8 mouse cellular contexts compared by ENCODE assay signal in genomic region chr9:88439238-88439600, GRCm38 (mm10). TPM values are rescaled to one million over a fixed set of nuclear protein-coding genes. Genes with fewer than 3 reads are reported as not detected.
DNase-seq lines count a peak whose midpoint lies in the region; ATAC-seq and TF ChIP-seq lines count a peak whose summit lies in the region.

No protein-coding gene starts in this region.

- TF ChIP-seq CTCF in forebrain, postnatal 0 days (IDR thresholded peaks at IDR 0.05; ENCODE audit: low read depth), result no peak
- no peak for TF ChIP-seq CTCF in liver, postnatal 0 days (IDR thresholded peaks at IDR 0.05; ENCODE audit: low read depth)

- peaks cover 22% of the 10 kb centered on the region for H3K4me1 ChIP-seq in heart, embryonic 13.5 days
- peaks cover 0 to 2% of the 10 kb centered on the region in 2 experiments; a peak in 1 of 4 replicates for H3K4me1 ChIP-seq in ES-E14 (ENCODE audit: control insufficient read depth in 2 of 2, insufficient read depth in 2 of 2, low read length in 2 of 2, poor library complexity in 1 of 2)
- no peaks in the 10 kb centered on the region for H3K4me1 ChIP-seq in forebrain, postnatal 0 days (ENCODE audit: insufficient read depth)
- peaks cover 13% of the 10 kb centered on the region for H3K4me1 ChIP-seq in liver, postnatal 0 days (ENCODE audit: insufficient read depth)

- peak overlapping the region; percentile 88 for H3K4me3 ChIP-seq in heart, embryonic 13.5 days
- H3K4me3 ChIP-seq in ES-E14 (ENCODE audit: insufficient read depth in 1 of 2, low read depth in 1 of 2, low read length in 2 of 2, poor library complexity in 1 of 2, severe bottlenecking in 1 of 2), result peak overlapping the region; percentile 80 to 91
- peak overlapping the region; percentile 81 for H3K4me3 ChIP-seq in forebrain, postnatal 0 days (ENCODE audit: low read depth, low read length)
- peak overlapping the region; percentile 89 for H3K4me3 ChIP-seq in liver, postnatal 0 days (ENCODE audit: low read depth, low read length)

- TF ChIP-seq EP300 in liver, postnatal 0 days (IDR thresholded peaks at IDR 0.05; ENCODE audit: low read depth), result no peak

- peak overlapping the region; percentile 96 for H3K27ac ChIP-seq in heart, embryonic 13.5 days (replicated peaks)
- 0 out of 2 replicates have a peak overlapping the region, but pooled peaks have one; percentile 24 for H3K27ac ChIP-seq in ES-E14 (ENCODE audit: insufficient read depth, low read depth, low read length, poor library complexity, severe bottlenecking)
- H3K27ac ChIP-seq in forebrain, postnatal 0 days (ENCODE audit: low read depth, low read length), result peak overlapping the region; percentile 91
- H3K27ac ChIP-seq in liver, postnatal 0 days (ENCODE audit: low read depth), result peak overlapping the region; percentile 96

- intact Hi-C loops in heart, postnatal 10 days (cut with DNase I), result loop anchor here (2.0 kb wide), 1 partner anchor 84 kb away; no protein-coding TSS in a partner anchor

- no peak for ATAC-seq in heart, embryonic 13.5 days (ENCODE audit: extremely low read depth, insufficient number of reproducible peaks, low FRiP score, low TSS enrichment)
- ATAC-seq in forebrain, postnatal 0 days, result peak; percentile 61
- peak; percentile 41 for ATAC-seq in liver, postnatal 0 days
- ATAC-seq in cerebellum, adult (ENCODE audit: insufficient number of reproducible peaks, low FRiP score, low TSS enrichment), result no peak; the same call in 1 of the 2 replicates

- H3K36me3 ChIP-seq in heart, embryonic 13.5 days, result peaks cover 13% of the 10 kb centered on the region
- no peaks in the 10 kb centered on the region for H3K36me3 ChIP-seq in ES-E14 (ENCODE audit: control insufficient read depth, insufficient read depth, low read length, poor library complexity, severe bottlenecking)
- H3K36me3 ChIP-seq in forebrain, postnatal 0 days (ENCODE audit: insufficient read depth), result no peaks in the 10 kb centered on the region
- 0 out of 2 replicates have a peak, but pooled peaks cover 1% of the 10 kb centered on the region for H3K36me3 ChIP-seq in liver, postnatal 0 days (replicated peaks; ENCODE audit: insufficient read depth, low read length)

- peak overlapping the region; percentile 84 for H3K4me2 ChIP-seq in heart, embryonic 13.5 days
- H3K4me2 ChIP-seq in forebrain, postnatal 0 days (ENCODE audit: low read depth), result peak overlapping the region; percentile 87
- H3K4me2 ChIP-seq in liver, postnatal 0 days (ENCODE audit: low read depth, low read length), result peak overlapping the region; percentile 95

- no peaks in the 10 kb centered on the region for H3K27me3 ChIP-seq in heart, embryonic 13.5 days (replicated peaks)
- no peaks in the 10 kb centered on the region for H3K27me3 ChIP-seq in forebrain, postnatal 0 days (ENCODE audit: insufficient read depth, low read length)
- H3K27me3 ChIP-seq in liver, postnatal 0 days (ENCODE audit: insufficient read depth, low read length), result no peaks in the 10 kb centered on the region

- peak overlapping the region; percentile 93 for H3K9ac ChIP-seq in heart, embryonic 13.5 days
- H3K9ac ChIP-seq in ES-E14 (ENCODE audit: insufficient read depth, low read depth, low read length, poor library complexity, severe bottlenecking), result peak overlapping the region; percentile 94
- peak overlapping the region; percentile 84 for H3K9ac ChIP-seq in forebrain, postnatal 0 days
- H3K9ac ChIP-seq in liver, postnatal 0 days (replicated peaks), result peak overlapping the region; percentile 93

- no peaks in the 10 kb centered on the region for H3K9me3 ChIP-seq in heart, embryonic 13.5 days
- no peaks in the 10 kb centered on the region for H3K9me3 ChIP-seq in ES-E14 (ENCODE audit: control insufficient read depth, insufficient read depth, low read depth, low read length)
- H3K9me3 ChIP-seq in forebrain, postnatal 0 days (ENCODE audit: low read length), result no peaks in the 10 kb centered on the region
- no peaks in the 10 kb centered on the region for H3K9me3 ChIP-seq in liver, postnatal 0 days (ENCODE audit: low read length)

- no peak for DNase-seq in heart, postnatal 10 days
- no peak for DNase-seq in ES-E14 (ENCODE audit: low read depth, low spot score)
- DNase-seq in forebrain, postnatal 0 days, result no peak
- no peak for DNase-seq in liver, postnatal 0 days
- DNase-seq in adrenal gland, postnatal 4 days (ENCODE audit: low spot score in 2 of 2), result no peak
- no peak for DNase-seq in right cerebral cortex, postnatal 10 days (ENCODE audit: low spot score in 2 of 2)

- under 1% methylated on average over 17 of the region's 17 CpGs for WGBS in heart, embryonic 13.5 days
- WGBS in forebrain, postnatal 0 days, result 0% methylated on average over 17 of the region's 17 CpGs
- WGBS in liver, postnatal 0 days (ENCODE audit: insufficient replicate concordance), result 1% methylated on average over 17 of the region's 17 CpGs

- in situ Hi-C loops in ES-E14 (cut with MboI; ENCODE audit: low sequenced_read_pairs in 2 of 2, unreplicated experiment in 2 of 2), result no loop called here

TF ChIP-seq in ES-E14, 5 proteins besides CTCF, POLR2A, EP300 and RAD21:
- TF ChIP-seq CHD2 (IDR thresholded peaks at IDR 0.05; ENCODE audit: low read depth, low read length), result 0 out of 2 replicates have a peak, but pooled peaks have one; percentile 40
- TF ChIP-seq ZNF384 (IDR thresholded peaks at IDR 0.05; ENCODE audit: low read depth, low read length), result no peak

RNA-seq across cellular contexts. Expression of gene Snx14, which starts 0.5 kb away (rescaled TPM):
- polyA plus RNA-seq in heart, embryonic 13.5 days (2015; fragmentation: Nextera tagmentation; extraction: Ambion mirVana), result 24.9 and 26.8 TPM in 2 replicates
- 10 to 100 TPM; 32.1 to 32.5 TPM for total RNA-seq in heart, postnatal 10 days (2021)
- total RNA-seq in ES-E14 (2012; rRNA removed), result 35.2 and 37.5 TPM in 2 replicates
- 30.2 and 31.3 TPM in 2 replicates for total RNA-seq in forebrain, postnatal 0 days (2014; rRNA removed)
- polyA plus RNA-seq in forebrain, postnatal 0 days (2015; fragmentation: Nextera tagmentation; extraction: Ambion mirVana), result 17.8 and 25.3 TPM in 2 replicates
- polyA plus RNA-seq in liver, postnatal 0 days (2015; fragmentation: Nextera tagmentation; extraction: Ambion mirVana), result 7.9 TPM in 2 replicates
- 10 to 100 TPM; 59.0 to 60.1 TPM for total RNA-seq in adrenal gland, postnatal 4 days (2021)

RNA-seq across cellular contexts. Expression of gene Gm20537, which starts 17.2 kb away (rescaled TPM):
- polyA plus RNA-seq in heart, embryonic 13.5 days (2015; fragmentation: Nextera tagmentation; extraction: Ambion mirVana), result 0.47 and 0.97 TPM in 2 replicates
- total RNA-seq in heart, postnatal 10 days (2021), result 1 to 10 TPM in 1 of 2 experiments, under 1 TPM in 1; 0.45 to 1.1 TPM
- 0.74 and 1.3 TPM in 2 replicates for total RNA-seq in ES-E14 (2012; rRNA removed)
- 0.38 and 2.2 TPM in 2 replicates for total RNA-seq in forebrain, postnatal 0 days (2014; rRNA removed)
- polyA plus RNA-seq in forebrain, postnatal 0 days (2015; fragmentation: Nextera tagmentation; extraction: Ambion mirVana), result not detected in 2 replicates
- 0.13 TPM in 1 of 2 replicates, not detected in the other for polyA plus RNA-seq in liver, postnatal 0 days (2015; fragmentation: Nextera tagmentation; extraction: Ambion mirVana)
- 1 to 10 TPM in 1 of 2 experiments, under 1 TPM in 1; 0.73 to 1.3 TPM for total RNA-seq in adrenal gland, postnatal 4 days (2021)

RNA-seq across cellular contexts. Expression of gene Syncrip, which starts 43.2 kb away (rescaled TPM):
- polyA plus RNA-seq in heart, embryonic 13.5 days (2015; fragmentation: Nextera tagmentation; extraction: Ambion mirVana), result 51.9 and 53.3 TPM in 2 replicates
- 10 to 100 TPM; 79.1 to 80.1 TPM for total RNA-seq in heart, postnatal 10 days (2021)
- 113 and 144 TPM in 2 replicates for total RNA-seq in ES-E14 (2012; rRNA removed)
- total RNA-seq in forebrain, postnatal 0 days (2014; rRNA removed), result 138 and 149 TPM in 2 replicates
- 82.5 and 86.4 TPM in 2 replicates for polyA plus RNA-seq in forebrain, postnatal 0 days (2015; fragmentation: Nextera tagmentation; extraction: Ambion mirVana)
- 25.6 and 27.3 TPM in 2 replicates for polyA plus RNA-seq in liver, postnatal 0 days (2015; fragmentation: Nextera tagmentation; extraction: Ambion mirVana)
- 100 to 1,000 TPM; 101 to 112 TPM for total RNA-seq in adrenal gland, postnatal 4 days (2021)

Comparison
In these comparisons a context has a peak if more than half of its experiments do, and no peak if none do; other contexts are left out.
1. ATAC-seq: peak in forebrain, postnatal 0 days (single experiment) and liver, postnatal 0 days (single experiment); none in heart, embryonic 13.5 days (single experiment) and cerebellum, adult (single experiment).
2. H3K27ac ChIP-seq: peak in every context shown above with its lines; median percentile 96 in heart, embryonic 13.5 days; 96 in liver, postnatal 0 days; 91 in forebrain, postnatal 0 days; 24 in ES-E14.
3. Peak in every context shown above with its lines, with median percentiles within 50 percentile points of each other: H3K4me2 ChIP-seq, H3K4me3 ChIP-seq and H3K9ac ChIP-seq.